Mouse (Mus musculus) heart, postnatal 4 days (tissue): ENCODE data around the gene Lkaaear1. TPM values are rescaled to one million over a fixed set of nuclear protein-coding genes. Genes with fewer than 3 reads are reported as not detected.

Experiments used
- DNase-seq: peaks from one replicate; pipeline ENCODE4 v3.0.0; 2021
- total RNA-seq, 2 experiments: library from RNA; stranded (reverse); gene quantifications; 2 replicates each; pipeline ENCODE4 v1.2.3; 2021

The Lkaaear1 gene
- total RNA-seq, 2 experiments from 2014 or later, result not detected

DNA sequence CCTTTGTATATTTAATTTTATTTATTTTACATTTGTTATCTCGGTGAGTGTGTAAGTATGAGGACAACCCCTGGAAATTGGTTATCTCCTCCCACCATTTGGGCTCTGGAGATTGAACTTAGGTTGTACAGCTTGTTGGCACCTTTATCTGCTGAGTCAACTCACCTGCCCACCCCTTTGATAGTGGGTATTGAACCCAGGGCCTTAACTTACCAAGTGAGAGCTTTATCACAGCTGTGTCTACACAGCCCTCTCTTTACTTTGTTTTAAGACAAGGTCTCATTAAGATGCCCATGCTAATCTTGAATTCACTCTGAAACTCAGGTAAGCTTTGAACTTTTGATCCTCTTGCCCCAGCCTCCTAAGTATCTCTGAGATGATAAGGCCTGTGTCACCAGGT lies 16.3 kb downstream of the Lkaaear1 start:
- no peak for DNase-seq

- DNase-seq, result no peak
Observed at GRCm38 (mm10) chr2:181680716-181681117, 17.5 kb downstream of the Lkaaear1 start.

DNA sequence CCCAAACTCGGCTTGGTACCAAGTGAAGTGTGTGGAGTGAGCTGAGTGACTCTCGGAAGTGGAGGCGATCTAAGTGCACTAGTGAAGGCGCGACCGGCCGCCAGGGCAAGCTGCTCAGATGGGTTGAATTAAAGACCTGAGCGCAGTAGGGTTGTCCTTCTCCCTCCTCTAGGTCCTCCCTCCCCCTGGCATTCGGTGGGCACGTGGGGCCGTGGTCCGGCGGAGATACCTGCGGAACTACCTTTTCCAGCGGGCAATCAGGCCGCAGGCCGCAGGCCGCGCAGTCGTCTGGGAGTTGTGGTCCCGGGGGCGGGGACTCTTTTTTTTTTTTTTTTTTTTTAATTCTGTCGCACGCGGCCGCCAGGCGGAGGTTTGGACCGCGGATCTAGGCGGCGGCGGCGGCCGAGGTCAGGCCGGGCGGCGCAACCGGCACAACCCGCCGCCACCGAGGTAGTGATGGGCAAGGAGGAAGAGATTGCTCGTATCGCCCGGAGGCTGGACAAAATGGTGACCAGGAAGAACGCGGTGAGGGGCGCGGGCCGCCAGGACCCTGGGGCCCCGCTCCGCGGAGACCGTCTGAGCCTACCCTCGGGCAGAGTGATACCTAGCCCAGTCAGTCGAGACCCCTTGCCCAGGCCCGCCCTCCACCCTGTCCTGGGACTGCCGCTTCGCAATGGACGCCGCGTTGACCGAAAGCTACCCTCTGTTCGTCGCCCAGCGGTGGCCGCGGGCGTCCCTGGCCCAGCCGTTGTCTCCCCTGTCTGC lies 18.1 kb downstream of the Lkaaear1 start, which contains the start of gene Tcea2:
TSS of gene Tcea2 (plus strand) at position 360 of the 765 bp plus-strand sequence.
- DNase-seq, result peak; percentile 73

- DNase-seq, result peak; percentile 81
Observed at GRCm38 (mm10) chr2:181678780-181679179, 19.5 kb downstream of the Lkaaear1 start.

DNA sequence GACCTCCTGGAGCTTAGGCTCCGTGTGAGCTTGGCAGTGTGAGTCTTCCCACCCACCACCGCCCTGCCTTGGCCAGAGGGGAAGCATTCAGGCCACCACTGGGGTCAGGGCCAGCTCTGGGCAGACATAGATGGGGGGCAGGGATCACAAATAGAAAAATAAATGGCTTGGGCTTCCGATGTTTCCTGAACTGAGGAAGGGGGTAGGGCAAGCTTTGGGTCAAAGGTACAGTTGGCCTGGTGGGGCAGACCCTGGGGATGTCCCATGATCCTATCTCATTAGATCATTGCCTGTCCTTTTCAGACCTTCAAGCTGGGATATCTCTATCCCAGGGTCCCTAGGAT lies 20.5 kb downstream of the Lkaaear1 start:
- no peak for DNase-seq

- DNase-seq, result peak; percentile 66
Observed at GRCm38 (mm10) chr2:181677096-181677754, 21.0 kb downstream of the Lkaaear1 start.

DNA sequence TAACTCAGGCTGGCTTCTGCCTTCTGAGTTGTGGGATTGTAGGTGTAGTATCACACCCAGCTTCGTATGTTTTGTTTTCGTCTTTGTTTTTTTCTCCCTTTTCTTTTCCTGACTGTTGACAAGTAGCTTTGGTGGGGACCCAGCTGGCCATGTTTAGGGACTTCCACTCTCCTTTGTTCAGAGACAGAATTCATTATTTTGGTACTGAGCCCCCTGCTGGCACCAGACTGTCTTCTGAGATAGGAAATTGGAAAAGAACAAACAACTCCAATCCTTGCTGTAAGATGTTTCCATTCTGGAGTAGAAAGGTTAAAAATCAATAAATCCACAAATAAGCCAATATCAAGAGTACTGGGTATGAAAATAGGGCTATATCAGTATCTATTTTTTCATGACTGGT lies 21.8 kb downstream of the Lkaaear1 start:
- DNase-seq, result peak; percentile 54

GRCm38 (mm10) chr2:181675454-181675853 lies 22.8 kb downstream of the Lkaaear1 start:
- peak; percentile 80 for DNase-seq

- DNase-seq, result no peak
Observed at GRCm38 (mm10) chr2:181674934-181675333, 23.3 kb downstream of the Lkaaear1 start.

- DNase-seq, result no peak
Observed at GRCm38 (mm10) chr2:181673501-181673900, 24.7 kb downstream of the Lkaaear1 start.

DNA sequence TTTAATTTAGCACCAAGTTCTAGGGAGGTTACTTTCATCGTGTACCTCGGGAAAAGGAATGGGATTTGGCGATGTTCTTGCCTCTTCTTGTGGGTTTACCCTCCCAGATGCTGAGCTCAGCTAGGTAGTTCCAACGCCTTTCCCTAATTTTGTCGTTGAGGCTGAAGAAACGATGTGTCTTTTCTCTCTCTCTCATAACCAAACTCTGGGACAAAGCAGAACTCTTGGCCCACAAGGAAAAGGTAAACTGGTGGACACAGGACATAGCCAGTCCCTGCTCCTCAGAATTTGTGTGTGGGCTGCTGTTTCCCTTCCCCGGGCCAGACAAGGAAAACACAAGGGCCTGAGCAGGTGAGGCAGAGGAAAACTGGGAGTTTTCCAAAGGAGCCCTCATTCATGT lies 26.3 kb downstream of the Lkaaear1 start:
- DNase-seq, result no peak

DNA sequence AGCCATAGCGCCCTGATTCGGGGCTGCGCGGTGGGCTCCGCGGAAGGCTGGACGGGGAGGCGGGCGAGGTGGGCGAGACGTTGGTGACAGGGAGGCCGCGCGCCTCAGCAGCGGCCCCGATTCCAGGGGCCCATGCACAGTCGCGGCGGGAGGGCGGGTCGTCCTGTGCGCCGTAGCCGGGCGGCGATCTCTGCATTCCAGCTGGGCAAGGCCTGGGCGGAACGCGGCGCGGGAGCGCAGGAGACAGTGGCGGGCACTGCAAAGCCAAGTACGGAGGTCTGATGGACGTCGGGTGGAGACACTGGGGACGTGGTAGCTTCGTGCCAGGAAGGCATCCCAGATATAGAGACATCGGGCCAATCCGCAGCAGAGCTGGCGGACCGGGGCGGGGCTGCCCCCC lies 26.9 kb downstream of the Lkaaear1 start, which contains the start of gene Sox18:
TSS of gene Sox18 (minus strand) at position 315 of the 400 bp plus-strand sequence.
- peak; percentile 73 for DNase-seq

GRCm38 (mm10) chr2:181670913-181671311 lies 27.3 kb downstream of the Lkaaear1 start:
- DNase-seq, result no peak

GRCm38 (mm10) chr2:181670285-181670912 lies 27.8 kb downstream of the Lkaaear1 start:
- peak; percentile 31 for DNase-seq

- peak; percentile 74 for DNase-seq
Observed at GRCm38 (mm10) chr2:181663298-181663630, 35.0 kb downstream of the Lkaaear1 start.

DNA sequence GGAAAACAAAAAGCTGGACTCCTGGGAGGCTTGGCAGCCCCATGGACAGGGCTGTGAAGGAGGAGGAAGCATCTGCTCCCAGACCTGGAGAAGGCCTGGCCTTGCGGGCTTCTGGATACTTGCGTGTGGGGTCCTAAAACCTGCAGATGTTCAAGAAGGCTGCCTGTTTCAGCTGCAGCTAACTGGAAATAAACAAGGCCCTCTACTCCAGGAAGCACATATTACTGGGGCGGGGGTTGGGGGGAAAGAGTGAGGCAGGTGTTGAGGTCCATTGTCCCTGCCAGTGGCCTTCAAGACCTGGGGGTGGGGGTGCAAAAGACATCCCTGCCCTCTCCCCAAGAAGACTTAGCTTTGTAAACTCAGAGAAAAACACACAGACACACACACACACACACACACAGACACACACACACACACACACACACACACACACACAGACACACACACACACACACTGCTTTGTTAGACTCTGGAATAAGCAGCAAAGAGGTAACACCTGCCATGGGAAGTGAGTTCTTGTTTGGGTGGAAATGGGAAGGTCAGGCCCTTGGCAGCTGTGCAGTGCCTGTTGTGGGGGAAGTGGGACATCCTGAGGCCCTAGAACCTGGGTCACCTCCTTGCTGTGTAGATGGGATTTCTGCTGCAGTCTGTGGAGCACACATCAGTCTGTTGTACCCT lies 35.5 kb downstream of the Lkaaear1 start:
- DNase-seq, result peak; percentile 35

DNA sequence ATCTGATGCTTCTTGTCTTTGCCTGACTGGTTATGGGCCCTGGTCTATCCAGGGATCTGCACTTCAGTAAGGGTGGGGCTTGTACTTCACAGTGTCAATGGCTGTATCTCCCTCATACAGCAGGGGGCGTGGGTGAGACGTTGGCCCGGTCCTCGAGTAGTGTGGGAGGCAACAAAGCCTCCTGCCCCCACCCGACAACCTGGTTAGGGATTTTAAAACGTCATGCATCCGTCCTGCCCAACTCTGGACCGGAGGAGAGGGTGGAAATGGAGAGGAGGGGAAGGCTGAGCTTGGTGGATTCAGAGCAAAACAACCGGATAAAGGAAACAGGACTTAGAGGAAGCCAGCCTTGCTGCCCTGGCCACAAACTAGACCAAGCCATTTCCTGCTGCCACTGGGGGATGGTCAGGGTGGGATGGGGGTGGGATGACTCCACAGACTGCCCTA lies 38.6 kb downstream of the Lkaaear1 start:
- peak; percentile 92 for DNase-seq

GRCm38 (mm10) chr2:181658930-181659555 lies 39.2 kb downstream of the Lkaaear1 start:
- DNase-seq, result peak; percentile 79

GRCm38 (mm10) chr2:181658528-181658927 lies 39.7 kb downstream of the Lkaaear1 start:
- DNase-seq, result no peak

DNA sequence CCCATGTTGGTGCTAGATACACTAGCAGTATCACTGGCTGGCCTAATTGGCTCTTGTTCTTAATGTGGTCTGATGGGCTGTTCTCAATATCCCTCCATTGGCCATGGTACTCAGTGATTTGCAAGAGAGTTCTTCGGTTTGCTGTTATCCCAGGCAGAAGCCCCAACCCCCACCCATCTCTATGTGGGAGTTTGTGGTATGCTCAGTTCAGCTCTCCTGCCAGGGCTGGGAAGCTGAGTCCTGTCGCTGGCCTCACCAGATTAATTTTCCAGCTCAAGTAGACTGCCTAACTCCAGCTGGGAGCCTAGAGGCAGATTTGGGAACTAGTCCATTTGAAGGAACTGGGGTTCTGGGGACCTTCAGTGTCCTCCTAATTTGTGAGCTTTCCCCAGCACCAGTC lies 40.8 kb downstream of the Lkaaear1 start:
- no peak for DNase-seq

DNA sequence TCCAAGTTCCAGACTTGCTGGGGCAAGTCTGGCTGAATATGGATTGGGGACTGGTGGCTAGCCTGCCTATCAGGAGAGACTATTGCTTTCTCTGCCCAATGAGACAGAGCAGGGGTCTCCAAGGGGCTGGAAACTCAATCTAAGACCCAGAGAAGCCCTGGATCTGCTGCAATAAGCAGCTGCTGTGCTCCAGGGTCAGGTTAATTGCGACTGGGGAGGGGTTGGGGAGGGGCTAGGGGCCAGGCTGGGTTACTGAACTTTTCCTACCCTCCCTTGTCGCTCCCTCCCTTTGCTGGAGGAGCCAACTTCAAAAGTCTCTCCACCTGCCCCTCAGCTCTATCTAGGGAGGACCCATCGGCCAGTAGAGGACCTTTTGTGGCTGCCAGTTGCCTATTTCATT lies 41.5 kb downstream of the Lkaaear1 start, which contains the start of gene Gm29797:
TSS of gene Gm29797 (plus strand) at position 301 of the 400 bp plus-strand sequence.
- DNase-seq, result no peak

DNA sequence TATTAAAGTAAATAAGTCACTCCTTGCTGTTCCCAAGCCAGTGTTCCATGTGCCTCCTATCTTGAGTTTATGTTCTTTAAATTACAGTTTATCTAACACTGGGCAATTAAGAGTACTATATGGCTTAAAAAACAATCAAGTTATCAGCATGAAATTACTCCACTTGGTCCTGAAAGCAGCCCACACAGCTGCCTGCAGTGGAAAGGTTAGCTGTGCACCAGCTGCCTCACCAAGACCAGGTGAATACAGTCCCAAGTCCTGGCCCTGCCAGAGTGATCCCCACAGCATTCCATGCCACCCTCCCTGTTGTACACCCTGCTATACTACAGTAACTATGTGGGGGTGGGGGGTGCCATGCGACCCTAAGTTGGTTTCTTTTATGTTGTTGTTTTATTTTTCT lies 44.7 kb downstream of the Lkaaear1 start:
- DNase-seq, result no peak
